Mouse (Mus musculus) NIH3T3 (cell line): ENCODE measurements around the gene Fancc.

ENCODE experiments used
- DNase-seq: peaks from one replicate; pipeline ENCODE4 v3.0.0-alpha.2; 2012; ENCODE audit warnings: low read depth

The Fancc gene

DNA sequence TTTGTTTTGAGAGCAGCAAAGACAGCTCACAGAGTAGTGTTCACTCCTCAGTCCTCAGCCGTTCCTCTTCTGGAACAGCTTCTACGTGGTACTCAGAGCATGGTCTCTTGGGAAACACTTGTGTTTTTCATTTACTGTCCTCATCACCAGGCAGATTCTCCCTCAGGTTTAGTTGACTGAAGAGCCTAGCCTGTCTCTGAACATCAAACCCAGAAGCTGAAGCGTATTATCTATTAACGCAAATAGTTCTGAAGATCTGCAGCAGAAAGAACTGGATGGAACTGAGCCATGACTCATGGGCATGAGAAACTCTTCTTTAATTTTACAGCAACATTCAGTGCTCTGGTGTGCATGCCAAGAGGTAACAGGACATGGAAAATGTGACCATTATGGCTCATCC is 147.0 kb downstream of the Fancc start:
- no peak for DNase-seq

DNA sequence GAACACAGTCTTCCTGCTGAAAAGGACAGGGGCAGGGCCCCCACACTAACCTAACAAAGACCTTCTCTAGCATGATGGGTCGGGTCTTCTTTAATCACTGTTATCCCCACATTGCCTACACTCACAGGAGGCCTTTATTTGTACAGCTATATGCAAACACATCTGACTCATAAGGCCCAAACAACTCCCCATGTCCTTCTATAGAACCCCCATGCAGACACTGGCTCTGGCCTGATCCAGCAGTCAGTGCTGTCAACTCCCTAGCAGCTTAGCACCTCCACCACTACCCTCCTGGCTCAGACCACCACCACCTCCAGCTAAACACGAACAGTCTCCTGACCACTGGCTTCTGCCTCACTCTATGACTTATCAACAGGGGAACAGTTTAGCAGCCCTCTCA is 149.4 kb downstream of the Fancc start:
- no peak for DNase-seq

DNA sequence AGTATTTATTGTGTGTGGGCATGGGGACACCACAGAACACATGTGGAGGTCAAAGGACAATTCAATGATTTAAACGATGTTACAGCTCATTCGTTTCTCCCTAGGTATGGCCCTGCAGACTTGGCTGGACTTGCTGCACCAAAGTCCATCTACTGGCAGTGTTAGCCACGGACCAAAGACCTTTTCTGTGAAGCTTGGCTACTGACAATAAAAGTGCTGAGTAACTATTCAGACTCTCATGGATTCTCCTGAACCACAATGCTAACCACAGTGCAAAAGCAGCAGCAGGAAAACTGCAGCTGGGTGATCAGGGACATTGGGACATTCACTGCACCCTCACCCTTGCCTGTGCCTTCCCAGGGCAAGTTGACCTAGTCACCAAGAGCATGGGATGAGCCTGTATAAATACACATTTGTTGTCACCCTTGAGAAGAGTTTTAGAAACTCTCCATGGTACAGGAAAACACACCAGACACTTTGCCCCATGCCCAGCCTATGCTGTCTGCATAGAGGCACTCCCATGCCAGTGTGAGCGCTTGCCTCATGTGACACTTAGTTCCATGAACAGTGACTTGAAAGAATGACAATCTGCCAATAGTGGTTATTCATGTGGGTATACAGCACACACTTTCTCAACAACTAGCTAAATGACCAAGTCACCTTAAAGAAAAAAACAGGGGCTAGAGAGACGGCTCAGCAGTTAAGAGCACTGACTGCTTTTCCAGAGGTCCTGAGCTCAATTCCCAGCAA is 151.4 kb downstream of the Fancc start:
- DNase-seq = no peak

DNA sequence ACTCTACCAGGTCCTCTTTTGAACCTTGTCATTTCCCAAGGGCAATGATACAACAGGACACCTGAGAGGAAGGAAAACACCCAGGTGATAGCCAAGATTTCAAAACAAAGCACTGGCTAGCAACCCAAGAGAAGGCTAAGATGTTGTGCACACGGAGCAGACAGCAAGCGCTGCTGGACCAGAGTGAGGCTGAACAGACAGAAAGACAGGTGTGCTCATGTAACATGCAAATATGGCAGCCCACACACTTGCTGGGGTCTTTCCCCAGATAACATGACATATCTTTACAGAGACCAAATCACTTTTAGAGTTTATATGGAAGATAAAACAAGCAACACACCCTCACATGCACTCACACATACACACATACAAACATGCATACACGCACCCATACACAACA is 152.6 kb downstream of the Fancc start:
- no peak for DNase-seq

DNA sequence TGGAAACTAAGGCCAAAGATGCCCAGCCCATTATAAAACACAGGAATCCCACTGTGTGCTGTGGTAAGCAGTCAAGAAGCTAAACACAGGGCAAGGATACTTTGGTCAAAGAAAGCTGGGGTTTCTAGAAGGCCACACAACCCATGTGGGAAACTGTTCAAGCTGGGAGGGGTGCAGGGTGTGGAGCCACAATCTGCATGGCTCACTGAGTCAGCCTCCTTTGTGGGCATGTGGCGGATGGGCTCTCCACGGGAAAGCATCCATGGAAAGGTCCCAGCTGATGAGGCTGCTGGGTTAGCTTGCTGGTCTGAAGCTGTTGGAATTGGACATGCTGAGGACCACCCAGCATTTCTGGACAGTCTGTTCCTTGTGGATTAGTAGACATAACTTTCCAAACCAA is 154.3 kb downstream of the Fancc start:
- DNase-seq = no peak

DNA sequence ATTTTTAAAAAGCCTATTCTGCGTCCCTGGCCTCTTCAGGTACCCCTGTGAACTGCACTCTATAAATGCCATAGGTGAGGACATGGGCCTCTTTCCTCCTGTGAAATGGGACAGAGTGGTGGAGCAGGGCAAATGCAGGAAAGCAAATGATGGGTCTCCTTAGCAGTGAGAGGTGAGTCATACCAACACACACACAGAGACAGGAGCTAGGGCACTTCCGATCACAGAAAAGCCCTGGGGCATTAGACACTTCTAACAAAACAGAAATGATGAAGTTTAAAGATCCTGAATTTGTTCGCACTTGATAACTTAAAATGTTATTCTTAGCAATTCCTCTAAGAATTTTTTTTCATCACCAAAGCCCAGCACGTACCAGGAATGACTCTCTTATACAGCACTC is 157.1 kb downstream of the Fancc start:
- no peak for DNase-seq

DNA sequence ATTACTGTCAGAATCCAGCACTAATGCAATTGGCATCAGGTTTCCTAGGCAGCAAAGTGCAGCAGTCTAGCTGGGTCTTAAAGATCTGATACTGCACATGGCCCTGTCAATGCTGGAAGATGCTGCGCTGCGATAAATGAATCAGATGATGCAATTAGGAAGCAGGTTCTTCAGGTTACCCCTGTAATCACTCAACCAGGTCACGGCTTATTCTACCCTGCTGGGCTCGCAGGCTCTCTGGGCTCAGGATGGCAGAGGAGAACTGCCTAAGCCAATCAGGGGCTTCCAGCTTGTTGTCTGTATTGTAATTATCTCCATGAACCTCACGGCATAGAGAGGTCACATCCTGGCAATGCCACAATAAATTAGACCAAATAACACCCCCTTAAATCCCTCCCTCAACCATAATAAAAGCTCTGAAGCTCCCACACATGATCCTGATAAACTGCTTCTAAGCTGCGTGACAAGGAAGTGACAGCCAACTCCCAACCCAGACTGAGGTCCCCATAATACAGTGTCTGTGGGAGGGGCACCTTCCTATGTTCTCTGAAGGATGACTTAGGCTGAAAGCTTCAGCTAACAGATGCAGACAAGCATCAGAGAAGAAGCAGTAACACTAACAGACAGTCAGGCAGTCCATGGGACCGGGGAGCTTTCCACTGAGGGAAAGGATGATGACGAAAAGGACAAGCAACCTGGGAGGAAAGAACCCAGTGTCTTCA is 159.7 kb downstream of the Fancc start:
- no peak for DNase-seq

DNA sequence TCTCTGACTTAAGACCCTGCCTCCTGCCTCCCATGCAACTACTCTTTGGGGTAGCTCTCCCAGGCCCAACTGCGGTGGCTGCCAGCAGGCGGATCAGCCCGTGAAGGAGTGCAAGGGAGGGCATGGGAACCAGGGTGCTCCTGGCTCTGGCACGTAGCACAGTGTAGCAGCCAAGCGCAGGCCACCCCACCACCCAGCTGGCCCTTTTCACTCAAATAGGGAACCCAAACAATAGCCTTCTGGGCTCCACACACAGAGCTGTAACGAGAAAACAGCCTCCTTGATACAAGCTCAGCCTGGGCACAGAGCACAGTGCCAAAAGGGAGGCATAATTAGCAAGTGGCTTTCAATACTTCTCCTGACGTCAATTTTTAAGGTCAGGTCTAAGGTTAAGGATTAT is 160.7 kb downstream of the Fancc start:
- DNase-seq = no peak

DNA sequence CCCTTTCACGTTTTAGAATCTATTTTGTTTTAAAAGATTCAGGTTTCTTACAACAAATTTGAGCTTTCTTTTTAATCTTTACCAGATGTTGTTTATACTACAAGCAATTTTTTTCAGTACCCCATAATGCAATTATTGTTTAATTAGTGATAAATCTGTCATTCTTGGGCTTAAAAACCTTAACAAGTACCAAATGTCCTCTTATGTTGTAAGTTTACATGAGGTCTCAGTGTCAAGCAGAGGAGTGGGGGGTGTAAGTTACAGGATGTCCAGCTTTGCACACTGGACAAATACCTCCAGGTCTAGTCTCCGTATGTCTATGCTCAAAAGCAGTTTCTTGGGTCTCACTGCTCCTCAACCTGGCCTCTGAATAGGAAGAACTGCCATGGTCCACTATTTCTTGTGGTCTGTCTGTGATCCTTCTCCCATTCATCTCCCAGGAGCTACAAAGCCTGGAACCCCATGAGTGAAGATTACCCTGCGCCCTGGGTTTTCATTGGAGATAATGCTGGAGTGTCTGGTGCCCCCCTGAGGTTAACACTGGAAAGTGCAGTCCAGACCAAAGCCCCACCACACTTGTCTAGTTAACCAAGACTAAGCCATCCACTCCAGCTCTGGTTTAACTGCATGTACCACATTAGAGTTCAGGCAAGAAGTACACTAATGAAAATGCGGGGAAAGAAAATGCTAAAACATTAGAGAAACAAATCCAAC is 161.5 kb downstream of the Fancc start:
- DNase-seq = peak; percentile 63

DNA sequence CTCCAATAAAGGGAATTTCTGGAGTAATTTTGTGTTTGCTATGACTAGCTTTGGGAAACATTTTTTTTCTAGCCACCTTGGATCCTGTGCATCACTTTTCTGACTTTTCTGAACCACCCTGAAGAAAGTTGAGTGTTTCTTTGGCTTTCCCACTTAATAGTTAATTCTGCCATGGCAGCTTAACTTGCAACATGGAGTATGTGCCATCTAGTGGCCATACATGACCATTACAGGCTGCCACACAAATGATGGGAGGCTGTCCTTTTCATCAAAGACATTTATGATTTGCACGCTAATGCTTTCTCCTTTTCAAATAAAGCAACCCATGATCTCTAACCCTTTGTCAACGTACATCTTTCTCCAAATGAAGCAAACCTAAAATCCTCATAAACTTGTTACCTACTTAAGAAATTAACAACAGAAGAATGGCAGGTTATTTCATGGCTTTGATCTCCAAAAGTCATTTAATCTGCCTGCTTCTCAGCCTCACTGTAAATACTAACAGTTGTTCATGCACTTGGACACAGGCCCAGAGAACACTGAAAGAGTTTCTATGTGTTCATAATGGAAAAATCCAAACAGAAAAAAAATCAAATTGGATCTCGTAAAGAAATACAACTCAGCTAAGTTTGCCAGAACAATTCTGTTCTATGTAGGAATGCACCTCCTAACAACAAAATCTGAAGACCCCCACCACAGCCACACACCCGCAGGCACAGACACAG is 164.3 kb downstream of the Fancc start:
- DNase-seq = peak; percentile 78

DNA sequence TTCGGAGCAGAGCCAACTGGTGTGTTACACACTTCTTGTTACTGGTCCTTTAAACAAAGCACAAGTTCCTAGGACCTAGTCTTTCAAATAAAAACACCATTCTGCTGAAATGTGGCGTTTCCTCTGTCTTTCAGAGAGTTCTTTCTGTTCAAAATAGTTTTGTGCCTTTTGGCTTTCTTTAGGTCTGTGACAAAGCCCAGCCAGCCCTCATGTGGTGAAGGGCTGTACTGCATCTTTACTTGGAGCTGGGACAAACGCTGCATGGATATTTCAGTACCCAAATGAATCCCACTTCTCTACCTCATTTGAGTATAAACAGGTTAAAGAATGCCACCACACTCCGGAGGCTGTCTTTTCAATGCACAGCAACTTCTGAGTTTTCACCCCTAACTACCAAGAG is 165.7 kb downstream of the Fancc start:
- peak; percentile 86 for DNase-seq

DNA sequence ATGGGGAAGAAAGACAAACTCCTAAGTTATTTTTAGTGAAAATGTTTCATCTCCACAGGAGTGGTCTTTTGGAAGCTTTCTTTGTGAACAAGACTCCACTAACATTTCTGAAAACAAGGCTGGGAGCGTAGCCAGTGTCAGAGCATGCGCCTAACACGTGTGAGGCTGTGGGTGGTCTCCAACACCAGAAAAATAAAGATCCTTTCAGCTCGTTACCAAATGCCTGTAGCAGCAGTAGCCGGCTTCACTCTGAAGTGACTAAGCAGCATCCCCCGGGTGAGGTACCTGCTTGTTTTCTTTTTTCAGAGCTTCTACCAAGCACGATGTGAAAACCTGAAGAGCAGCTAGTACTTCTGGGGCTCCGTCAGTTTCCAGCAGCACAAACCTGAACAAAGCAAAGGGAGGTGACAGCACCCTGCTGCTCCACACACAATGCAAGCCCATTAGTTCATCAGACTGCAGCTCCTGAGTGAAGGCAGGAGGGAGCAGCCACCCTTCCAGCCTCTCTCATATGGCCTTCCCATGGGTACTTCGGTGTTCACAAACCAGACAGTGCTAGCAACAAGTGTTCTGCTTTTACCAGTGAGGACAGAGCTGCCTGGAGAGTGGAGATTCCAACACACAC is 166.7 kb downstream of the Fancc start:
- DNase-seq = no peak

DNA sequence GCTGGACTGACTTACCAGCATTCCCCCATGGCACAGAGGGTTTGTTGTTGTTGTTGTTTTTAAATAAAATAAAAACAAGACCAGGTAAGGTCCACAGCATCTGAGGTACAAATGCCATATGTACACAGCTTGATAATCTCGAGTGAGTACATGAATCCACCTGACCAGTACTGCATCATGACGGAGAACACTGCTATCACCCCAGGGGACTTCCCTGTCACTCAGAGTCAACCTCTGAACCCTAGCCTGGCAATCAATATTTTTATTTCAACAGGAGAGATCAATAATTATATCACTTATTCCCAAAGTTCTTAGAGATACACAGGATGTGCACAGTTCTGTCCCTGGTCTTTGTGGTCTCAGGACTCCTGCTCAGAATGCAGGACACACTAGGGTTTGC is 171.1 kb downstream of the Fancc start:
- no peak for DNase-seq

DNA sequence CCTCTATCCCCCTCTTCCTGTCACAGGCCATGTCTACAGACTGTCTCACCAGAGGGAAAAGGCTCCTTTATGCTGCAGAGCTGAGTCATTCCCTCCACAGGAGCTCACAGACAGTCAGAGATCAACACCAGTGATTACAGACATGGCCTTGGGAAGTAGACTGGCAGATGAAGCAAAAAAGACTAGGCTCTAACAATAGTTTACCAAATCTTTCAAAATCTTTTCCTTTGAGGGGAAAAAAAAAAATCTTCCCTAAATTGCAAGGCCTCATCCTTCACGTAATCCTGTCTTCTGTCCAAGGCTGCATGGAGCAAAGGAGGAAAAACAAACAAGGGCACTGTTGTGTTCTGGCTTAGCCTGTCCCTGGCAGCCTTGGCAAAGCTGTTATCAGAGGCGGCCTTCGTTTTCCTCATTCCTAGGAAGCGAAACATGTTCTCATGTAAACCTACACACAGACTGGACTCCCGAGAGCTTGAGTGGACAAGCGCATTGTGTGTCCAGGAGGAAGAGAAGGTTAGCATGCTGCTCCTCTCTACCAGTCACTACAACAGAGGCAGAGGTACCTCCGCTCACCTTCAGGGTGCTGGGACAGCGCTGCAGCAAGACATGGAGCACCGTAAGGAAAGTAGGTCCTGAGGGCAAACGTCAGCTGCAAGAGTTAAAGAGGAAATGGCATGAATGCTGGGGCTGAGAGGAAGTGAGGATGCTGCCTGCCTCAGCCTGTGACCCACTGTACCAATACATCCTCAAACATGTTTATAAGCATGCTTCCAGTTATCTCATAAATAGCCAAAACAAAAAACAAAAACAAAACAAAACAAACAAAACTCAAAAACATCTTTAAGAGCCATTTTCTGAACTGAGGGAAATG is 171.9 kb downstream of the Fancc start:
- peak; percentile 57 for DNase-seq

DNA sequence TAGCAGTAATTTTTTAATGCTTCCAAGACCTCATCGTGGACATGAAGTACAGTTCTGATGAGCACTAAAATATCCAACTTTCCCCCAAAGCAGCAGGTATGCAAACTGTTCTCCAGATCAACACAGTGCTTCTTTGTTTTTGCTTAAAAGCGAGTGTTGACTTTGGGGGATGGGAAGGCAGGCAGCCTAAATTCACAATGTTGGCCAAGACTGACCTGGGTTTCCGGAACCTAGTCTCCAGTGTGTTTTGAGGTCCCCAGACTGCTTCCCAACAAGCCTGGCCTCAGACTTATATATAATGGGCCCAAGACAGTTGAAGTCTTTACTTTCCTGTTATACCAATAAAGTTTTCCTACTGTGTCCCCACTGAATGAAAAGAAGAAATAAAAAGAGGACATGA is 172.8 kb downstream of the Fancc start:
- DNase-seq = peak; percentile 7

DNA sequence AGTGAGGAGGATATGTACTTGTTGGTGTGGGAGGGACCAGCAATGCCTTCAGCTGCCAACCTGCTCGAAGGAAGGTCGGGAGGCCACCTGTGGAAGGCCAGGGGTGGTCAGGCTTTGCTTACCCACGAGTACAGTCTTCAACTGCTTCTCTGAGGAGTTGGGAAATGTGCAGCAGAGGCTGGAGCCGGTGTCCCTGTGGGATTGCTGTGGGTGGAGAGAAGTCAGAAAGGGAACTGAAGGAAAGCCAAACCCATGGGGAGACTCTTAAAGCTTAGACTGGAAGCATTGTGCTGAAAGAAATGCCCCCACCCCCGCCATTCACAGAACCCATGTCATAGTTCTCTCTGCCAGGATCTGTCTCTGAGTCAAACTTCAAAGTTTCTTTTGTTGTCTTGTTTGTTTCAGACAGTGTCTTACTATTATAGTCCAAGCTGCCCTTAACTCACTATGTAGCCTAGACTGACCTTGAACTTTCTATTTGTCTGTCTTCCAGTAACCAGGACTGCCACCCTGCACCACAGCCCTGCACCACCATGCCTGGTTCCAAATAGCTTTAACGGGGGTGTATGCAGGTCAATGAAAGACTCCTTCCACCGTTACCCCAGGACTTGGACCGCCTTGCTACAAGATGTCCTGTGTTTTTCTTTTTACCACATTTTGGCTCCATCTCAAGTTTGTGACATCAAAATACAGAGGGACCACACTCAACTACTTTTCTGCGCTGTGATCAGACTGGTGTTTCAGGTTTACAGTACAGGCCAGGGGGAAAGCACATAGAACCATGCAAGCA is 173.6 kb downstream of the Fancc start:
- DNase-seq = peak; percentile 83

DNA sequence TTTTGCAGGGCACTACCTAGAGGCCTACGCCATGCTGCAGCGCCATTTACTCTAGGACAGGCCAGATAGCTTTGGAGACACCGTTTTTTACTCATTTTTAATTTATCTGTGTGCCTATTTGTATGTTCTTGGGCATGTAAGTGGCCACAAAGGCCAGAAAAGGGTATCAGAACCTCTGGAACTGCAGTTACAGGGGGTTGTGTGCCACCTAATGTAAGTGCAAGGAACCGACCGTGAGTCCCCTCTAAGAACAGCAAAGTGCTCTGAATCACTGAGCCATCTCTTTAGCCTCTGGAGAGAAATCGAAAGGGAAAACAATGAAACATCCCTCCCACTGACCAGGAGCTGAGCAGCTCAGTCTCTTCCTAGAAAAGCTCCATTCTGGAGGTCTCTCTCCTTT is 174.3 kb downstream of the Fancc start:
- no peak for DNase-seq

DNA sequence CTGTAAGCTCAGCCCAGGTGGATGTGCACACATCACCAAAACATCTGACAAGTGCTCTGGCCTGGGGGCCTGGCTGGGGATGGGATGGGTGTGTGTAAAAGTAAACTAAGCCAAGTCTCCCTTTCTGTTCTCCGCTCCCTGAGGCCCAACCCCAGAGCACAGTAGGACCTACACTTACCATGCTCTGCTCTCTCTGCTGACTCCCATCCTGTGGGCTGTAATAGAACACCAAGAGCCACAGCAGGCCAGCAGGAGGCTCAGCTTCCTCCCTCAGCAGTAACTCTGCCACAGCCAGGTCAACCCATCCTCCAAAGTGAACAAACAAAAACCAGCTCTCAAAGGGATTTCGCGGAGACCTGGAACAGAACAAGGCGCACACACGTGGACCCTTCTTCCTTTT is 175.4 kb downstream of the Fancc start:
- no peak for DNase-seq

DNA sequence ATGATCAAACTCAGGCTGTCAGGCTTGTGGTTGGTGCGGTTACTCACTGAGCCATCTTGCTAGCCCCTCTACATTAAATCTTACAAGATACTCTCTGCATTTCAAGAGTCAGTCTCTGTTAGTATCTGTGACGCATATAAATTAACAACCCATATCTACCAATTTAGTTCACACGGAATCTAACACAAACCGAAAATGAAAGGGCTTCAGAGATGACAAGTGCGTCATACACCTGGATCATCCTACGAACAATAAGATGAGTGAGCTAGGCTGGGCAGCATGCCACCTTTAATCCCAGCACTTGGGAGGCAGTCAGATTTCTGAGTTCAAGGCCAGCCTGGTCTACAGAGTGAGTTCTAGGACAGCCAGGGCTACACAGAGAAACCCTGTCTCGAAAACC is 177.3 kb downstream of the Fancc start:
- no peak for DNase-seq

DNA sequence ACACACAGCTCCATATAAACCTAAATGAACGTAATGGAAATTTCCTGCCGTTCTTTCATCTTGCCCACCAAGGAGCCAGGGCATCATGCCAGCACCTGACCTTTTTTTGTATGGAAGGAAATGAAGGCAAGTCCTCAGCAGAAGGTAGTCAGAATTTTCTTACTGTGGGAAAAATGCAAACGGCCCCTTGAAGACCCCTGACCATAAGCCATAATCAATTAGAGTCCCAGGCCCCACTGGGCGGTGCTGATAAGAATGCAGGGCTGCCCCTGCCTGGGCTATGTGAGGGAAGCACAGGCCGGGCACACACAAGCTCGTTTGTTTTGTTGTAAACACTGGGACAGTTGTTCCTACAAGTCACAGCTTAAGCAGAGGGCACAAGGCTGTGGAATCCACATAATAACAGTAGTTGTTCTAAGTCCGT is 179.4 kb downstream of the Fancc start:
- no peak for DNase-seq
